Comparison of ENCODE assay signal across 20 mouse cellular contexts in the genomic region with DNA sequence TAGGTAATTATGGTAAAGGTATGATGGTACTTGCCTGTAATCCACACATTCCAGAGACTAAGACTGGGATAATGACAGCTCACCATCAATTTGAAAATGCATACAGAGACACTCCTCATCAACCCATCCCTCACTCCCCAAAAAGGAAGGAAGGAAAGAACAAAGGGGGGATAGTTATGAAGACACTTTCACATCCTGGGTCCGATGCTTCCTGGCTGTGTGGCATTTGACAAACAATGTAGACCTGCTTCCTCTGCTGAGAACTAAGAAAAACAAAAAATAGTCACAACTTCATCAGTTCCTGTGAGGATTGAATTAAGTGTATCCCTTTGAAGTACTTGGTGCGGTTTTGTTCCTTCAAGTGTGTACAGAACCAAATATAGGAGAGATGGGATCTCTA. TPM values are rescaled to one million over a fixed set of nuclear protein-coding genes. Genes with fewer than 3 reads are reported as not detected.
DNase-seq lines count a peak whose midpoint lies in the region; ATAC-seq and TF ChIP-seq lines count a peak whose summit lies in the region.
"Had no signal": no experiment of that assay in that cellular context is flagged by ENCODE, and none has a peak within 500 bp of the region (broad histone marks: within the 10 kb centered on the region; RNA-seq: fewer than 3 reads in every experiment).

No protein-coding gene starts in this region.

- no peaks in the 10 kb centered on the region for H3K9me3 ChIP-seq in midbrain, embryonic 14.5 days (ENCODE audit: control insufficient read depth, low read length)
- H3K9me3 ChIP-seq: embryonic facial prominence, embryonic 10.5 days; embryonic facial prominence, embryonic 12.5 days; forebrain, embryonic 13.5 days; forebrain, embryonic 15.5 days had no signal

- no peak for TF ChIP-seq CTCF in cerebellum, adult 2 months (IDR thresholded peaks at IDR 0.05; ENCODE audit: borderline replicate concordance, insufficient read depth, low read depth, low read length)

- peak; percentile 63 for ATAC-seq in CD4-positive, CD25-positive, alpha-beta regulatory T cell, adult 4 months
- no peak for ATAC-seq in midbrain, embryonic 14.5 days (ENCODE audit: low FRiP score, low TSS enrichment)
- ATAC-seq: forebrain, embryonic 13.5 days; forebrain, embryonic 15.5 days; forebrain, postnatal 0 days had no signal

- DNase-seq in embryo, embryonic 10 days (ENCODE audit: low spot score) = peak; percentile 1
- no peak for DNase-seq in embryo, embryonic 11 days
- peak; percentile 39 for DNase-seq in naive thymus-derived CD4-positive, alpha-beta T cell, adult 2 months (ENCODE audit: low read depth)
- no peak for DNase-seq in midbrain, embryonic 14.5 days
- DNase-seq in cerebellum, adult 2 months = no peak
- DNase-seq: adrenal gland, adult 2 months; adrenal gland, postnatal 10 days; adrenal gland, postnatal 25 days; B cell, adult 2 months; cerebellum, adult 11 months; cerebellum, adult 18-20 months; cerebellum, adult 9-10 months; cerebellum, postnatal 10 days; cerebellum, postnatal 25 days; forebrain, postnatal 0 days had no signal

- H3K36me3 ChIP-seq in midbrain, embryonic 14.5 days (ENCODE audit: control insufficient read depth, insufficient read depth, low read length) = no peaks in the 10 kb centered on the region
- H3K36me3 ChIP-seq: embryonic facial prominence, embryonic 10.5 days; embryonic facial prominence, embryonic 12.5 days; forebrain, embryonic 15.5 days had no signal

- no peak overlapping the region for H3K27ac ChIP-seq in midbrain, embryonic 14.5 days (replicated peaks; ENCODE audit: low read depth, low read length)
- no peak overlapping the region for H3K27ac ChIP-seq in cerebellum, adult 2 months (ENCODE audit: insufficient read depth, low read length)
- H3K27ac ChIP-seq: embryonic facial prominence, embryonic 10.5 days; embryonic facial prominence, embryonic 12.5 days; forebrain, embryonic 13.5 days; forebrain, embryonic 15.5 days had no signal

- no peaks in the 10 kb centered on the region for H3K27me3 ChIP-seq in midbrain, embryonic 14.5 days (ENCODE audit: control insufficient read depth, insufficient read depth, low read length)
- H3K27me3 ChIP-seq in cerebellum, adult 2 months (ENCODE audit: control insufficient read depth, insufficient read depth, low read length) = no peaks in the 10 kb centered on the region
- H3K27me3 ChIP-seq: embryonic facial prominence, embryonic 12.5 days; forebrain, embryonic 13.5 days; forebrain, embryonic 15.5 days had no signal

- H3K4me1 ChIP-seq in midbrain, embryonic 14.5 days (ENCODE audit: control insufficient read depth, insufficient read depth, low read length) = no peaks in the 10 kb centered on the region
- H3K4me1 ChIP-seq in cerebellum, adult 2 months (ENCODE audit: control insufficient read depth, insufficient read depth, low read length) = no peaks in the 10 kb centered on the region
- H3K4me1 ChIP-seq: embryonic facial prominence, embryonic 10.5 days; embryonic facial prominence, embryonic 12.5 days; forebrain, embryonic 13.5 days; forebrain, embryonic 15.5 days had no signal

- 87% methylated on average over 2 of the region's 2 CpGs for WGBS in midbrain, embryonic 14.5 days
- 88% methylated on average over 2 of the region's 2 CpGs for WGBS in cerebellum, adult 2 months

- H3K4me2 ChIP-seq in midbrain, embryonic 14.5 days (ENCODE audit: low read length) = no peak overlapping the region
- H3K4me2 ChIP-seq: embryonic facial prominence, embryonic 12.5 days; forebrain, embryonic 13.5 days; forebrain, embryonic 15.5 days had no signal

- H3K4me3 ChIP-seq in midbrain, embryonic 14.5 days (replicated peaks; ENCODE audit: low read depth, low read length) = no peak overlapping the region
- no peak overlapping the region for H3K4me3 ChIP-seq in cerebellum, adult 2 months (replicated peaks; ENCODE audit: insufficient read depth, low read depth, low read length)
- H3K4me3 ChIP-seq: embryonic facial prominence, embryonic 10.5 days; embryonic facial prominence, embryonic 12.5 days; forebrain, embryonic 13.5 days; forebrain, embryonic 15.5 days had no signal

- no peak overlapping the region for H3K9ac ChIP-seq in midbrain, embryonic 14.5 days (replicated peaks; ENCODE audit: low read length)
- H3K9ac ChIP-seq: embryonic facial prominence, embryonic 12.5 days; forebrain, embryonic 13.5 days; forebrain, embryonic 15.5 days; forebrain, postnatal 0 days had no signal

- no peak for TF ChIP-seq POLR2A in cerebellum, adult 2 months (IDR thresholded peaks at IDR 0.05; ENCODE audit: borderline replicate concordance, insufficient read depth, low read length)

RNA-seq across cellular contexts. Expression of a gene that starts 7.8 kb away (rescaled TPM):
- 10 to 100 TPM; 32.0 to 53.2 TPM for polyA plus RNA-seq in CD4-positive, CD25-positive, alpha-beta regulatory T cell, adult 4 months (2017; shearing (Covaris generic))
- 1.3 and 2.1 TPM in 2 replicates for polyA plus RNA-seq in midbrain, embryonic 14.5 days (2014; fragmentation: Nextera tagmentation; extraction: Ambion mirVana)
- 20.5 and 21.5 TPM in 2 replicates for polyA plus RNA-seq in cerebellum, adult 2 months (2012; rRNA removed)

RNA-seq across cellular contexts. Expression of a gene that starts 29.3 kb away (rescaled TPM):
- polyA plus RNA-seq in CD4-positive, CD25-positive, alpha-beta regulatory T cell, adult 4 months (2017; shearing (Covaris generic)) = 1 to 10 TPM; 3.9 to 4.1 TPM
- polyA plus RNA-seq in midbrain, embryonic 14.5 days (2014; fragmentation: Nextera tagmentation; extraction: Ambion mirVana) = 49.2 and 59.9 TPM in 2 replicates
- polyA plus RNA-seq in cerebellum, adult 2 months (2012; rRNA removed) = 15.5 and 15.6 TPM in 2 replicates

Comparison
In these comparisons a context has a peak if more than half of its experiments do, and no peak if none do; other contexts are left out.
1. DNase-seq: peak in embryo, embryonic 10 days (single experiment) and naive thymus-derived CD4-positive, alpha-beta T cell, adult 2 months (single experiment); none in embryo, embryonic 11 days (single experiment), midbrain, embryonic 14.5 days (single experiment) and cerebellum, adult 2 months (0 of 2).